Mouse (Mus musculus) heart, embryonic 14.5 days (tissue): ENCODE measurements around the gene Prr5l. TPM values are rescaled to one million over a fixed set of nuclear protein-coding genes. Genes with fewer than 3 reads are reported as not detected.

Experiments
- ATAC-seq: fragments of 200-750 bp; cut with Nextera tagmentation; 2 replicates; pipeline ENCODE4 v1.8.0; 2017; ENCODE audit warnings: low read depth, moderate TSS enrichment; ENCODE audit not compliant: insufficient number of reproducible peaks, insufficient read depth, low FRiP score
- H3K27ac ChIP-seq, 2 experiments: fragments of 200-500 bp in 1 of 2; fragments of 300-500 bp in 1 of 2; sonication (generic) in 1 of 2; replicated peaks in 1 of 2; 2 replicates each; pipeline ENCODE4 v1.5.1; 2012 to 2014; ENCODE audit warnings: low read depth in 2 of 2, low read length in 2 of 2, control low read depth in 1 of 2, mild to moderate bottlenecking in 1 of 2, mixed read lengths in 1 of 2; ENCODE audit not compliant: control insufficient read depth in 1 of 2, insufficient read depth in 1 of 2
- H3K27me3 ChIP-seq: fragments of 300-500 bp; sonication (generic); 2 replicates; pipeline ENCODE4 v1.6.1; 2014; ENCODE audit warnings: mild to moderate bottlenecking, low read length, control low read depth; ENCODE audit not compliant: control insufficient read depth, insufficient read depth
- H3K36me3 ChIP-seq: fragments of 300-500 bp; sonication (generic); 2 replicates; pipeline ENCODE4 v1.6.1; 2014; ENCODE audit warnings: mild to moderate bottlenecking, control low read depth, low read length, mixed read lengths; ENCODE audit not compliant: control insufficient read depth, insufficient read depth
- H3K4me1 ChIP-seq, 2 experiments: fragments of 200-500 bp in 1 of 2; fragments of 300-500 bp in 1 of 2; sonication (generic) in 1 of 2; 2 replicates each; pipeline ENCODE4 v1.6.1; 2012 to 2014; ENCODE audit warnings: low read length in 2 of 2, control low read depth in 1 of 2, mixed read lengths in 1 of 2; ENCODE audit not compliant: control insufficient read depth in 2 of 2, insufficient read depth in 2 of 2
- H3K4me2 ChIP-seq: fragments of 300-500 bp; sonication (generic); 2 replicates; pipeline ENCODE4 v1.6.1; 2014; ENCODE audit warnings: mild to moderate bottlenecking, low read length
- H3K4me3 ChIP-seq, 2 experiments: fragments of 200-500 bp in 1 of 2; fragments of 300-500 bp in 1 of 2; sonication (generic) in 1 of 2; 2 replicates each; pipeline ENCODE4 v1.5.1; 2012 to 2014; ENCODE audit warnings: low read length in 2 of 2, mild to moderate bottlenecking in 2 of 2, control low read depth in 1 of 2, low read depth in 1 of 2, moderate library complexity in 1 of 2; ENCODE audit not compliant: control insufficient read depth in 1 of 2, insufficient read depth in 1 of 2
- H3K9ac ChIP-seq: fragments of 300-500 bp; sonication (generic); 2 replicates; pipeline ENCODE4 v1.6.1; 2014; ENCODE audit warnings: mild to moderate bottlenecking, low read length
- H3K9me3 ChIP-seq: fragments of 300-500 bp; sonication (generic); 2 replicates; pipeline ENCODE4 v1.6.1; 2016; ENCODE audit warnings: low read length, control low read depth; ENCODE audit not compliant: control insufficient read depth
- WGBS: fragments of 180-500 bp; shearing (Covaris S2); extraction: QIAGEN DNeasy Blood & Tissue Kit; methylation state at CpG from one replicate; pipeline ENCODE4 v1.1.7; 2014; 5-methylcytosine and 5-hydroxymethylcytosine counted together
- polyA plus RNA-seq: library from polyadenylated mRNA; unstranded; fragments of >200 nt; fragmentation: Nextera tagmentation; extraction: Ambion mirVana; gene quantifications from 2 replicates; pipeline ENCODE4 v1.2.1, GENCODE M21; 2014

Prr5l gene
- polyA plus RNA-seq, 1 experiment from 2014 or later: 7.2 TPM

- ATAC-seq: no peak
- no peaks in the 10 kb centered on the region for H3K36me3 ChIP-seq
- 73% methylated on average over 4 of the region's 4 CpGs for WGBS
These were observed 101.5 kb downstream of the Prr5l start for GRCm38 (mm10) chr2:101781357-101781777.

GRCm38 (mm10) chr2:101778080-101778479, 104.7 kb downstream of the Prr5l start:
- ATAC-seq: no peak
- no peaks in the 10 kb centered on the region for H3K27me3 ChIP-seq
- H3K4me2 ChIP-seq: no peak overlapping the region
- H3K9ac ChIP-seq: no peak overlapping the region
- H3K4me3 ChIP-seq: no peak overlapping the region
- 88% methylated on average over 6 of the region's 6 CpGs for WGBS
- H3K36me3 ChIP-seq: no peaks in the 10 kb centered on the region
- no peaks in the 10 kb centered on the region for H3K4me1 ChIP-seq
- no peak overlapping the region for H3K27ac ChIP-seq
- no peaks in the 10 kb centered on the region for H3K9me3 ChIP-seq

More at GRCm38 (mm10) chr2:101781357-101781777, 101.5 kb downstream of the Prr5l start:
- H3K4me3 ChIP-seq: no peak overlapping the region
- no peak overlapping the region for H3K4me2 ChIP-seq
- H3K9ac ChIP-seq: no peak overlapping the region
- no peaks in the 10 kb centered on the region for H3K27me3 ChIP-seq
- H3K4me1 ChIP-seq: no peaks in the 10 kb centered on the region
- no peak overlapping the region for H3K27ac ChIP-seq
- H3K9me3 ChIP-seq: no peaks in the 10 kb centered on the region

GRCm38 (mm10) chr2:101763503-101763902, 119.3 kb downstream of the Prr5l start:
- ATAC-seq: no peak
- Histone ChIP-seq H3K4me1 (peaks cover 7 to 8% of the 10 kb centered on the region in 2 experiments; a peak in 3 of 4 replicates), H3K27ac (no peak overlapping the region), H3K9ac (no peak overlapping the region), H3K36me3 (no peaks in the 10 kb centered on the region), H3K4me3 (no peak overlapping the region), H3K27me3 (no peaks in the 10 kb centered on the region), H3K4me2 (no peak overlapping the region), H3K9me3 (no peaks in the 10 kb centered on the region)
- 89% methylated on average over 5 of the region's 5 CpGs for WGBS

- Histone ChIP-seq H3K9ac (no peak overlapping the region), H3K36me3 (no peaks in the 10 kb centered on the region), H3K4me3 (no peak overlapping the region), H3K4me1 (peaks cover 7 to 8% of the 10 kb centered on the region in 2 experiments; a peak in 3 of 4 replicates), H3K4me2 (no peak overlapping the region), H3K9me3 (no peaks in the 10 kb centered on the region), H3K27me3 (no peaks in the 10 kb centered on the region), H3K27ac (no peak overlapping the region)
- ATAC-seq: no peak
- WGBS: 51% methylated on average over 4 of the region's 4 CpGs
These were observed 119.9 kb downstream of the Prr5l start for GRCm38 (mm10) chr2:101762955-101763386.

- WGBS: 59% methylated on average over 10 of the region's 10 CpGs
- Histone ChIP-seq H3K9me3 (no peaks in the 10 kb centered on the region), H3K4me2 (no peak overlapping the region), H3K27me3 (no peaks in the 10 kb centered on the region), H3K36me3 (no peaks in the 10 kb centered on the region), H3K4me3 (no peak overlapping the region), H3K4me1 (peaks cover 7 to 8% of the 10 kb centered on the region in 2 experiments; a peak in 3 of 4 replicates), H3K9ac (no peak overlapping the region), H3K27ac (no peak overlapping the region)
- ATAC-seq: no peak
These were observed 120.4 kb downstream of the Prr5l start for GRCm38 (mm10) chr2:101762405-101762804.

GRCm38 (mm10) chr2:101761898-101762297, 120.9 kb downstream of the Prr5l start:
- H3K4me2 ChIP-seq: no peak overlapping the region
- 65% methylated on average over 1 of the region's 1 CpGs for WGBS
- H3K4me3 ChIP-seq: no peak overlapping the region
- H3K27ac ChIP-seq: no peak overlapping the region
- no peaks in the 10 kb centered on the region for H3K36me3 ChIP-seq
- no peak for ATAC-seq
- H3K9ac ChIP-seq: no peak overlapping the region
- no peaks in the 10 kb centered on the region for H3K27me3 ChIP-seq
- no peaks in the 10 kb centered on the region for H3K9me3 ChIP-seq
- peaks cover 7 to 8% of the 10 kb centered on the region in 2 experiments; a peak in 3 of 4 replicates for H3K4me1 ChIP-seq

DNA sequence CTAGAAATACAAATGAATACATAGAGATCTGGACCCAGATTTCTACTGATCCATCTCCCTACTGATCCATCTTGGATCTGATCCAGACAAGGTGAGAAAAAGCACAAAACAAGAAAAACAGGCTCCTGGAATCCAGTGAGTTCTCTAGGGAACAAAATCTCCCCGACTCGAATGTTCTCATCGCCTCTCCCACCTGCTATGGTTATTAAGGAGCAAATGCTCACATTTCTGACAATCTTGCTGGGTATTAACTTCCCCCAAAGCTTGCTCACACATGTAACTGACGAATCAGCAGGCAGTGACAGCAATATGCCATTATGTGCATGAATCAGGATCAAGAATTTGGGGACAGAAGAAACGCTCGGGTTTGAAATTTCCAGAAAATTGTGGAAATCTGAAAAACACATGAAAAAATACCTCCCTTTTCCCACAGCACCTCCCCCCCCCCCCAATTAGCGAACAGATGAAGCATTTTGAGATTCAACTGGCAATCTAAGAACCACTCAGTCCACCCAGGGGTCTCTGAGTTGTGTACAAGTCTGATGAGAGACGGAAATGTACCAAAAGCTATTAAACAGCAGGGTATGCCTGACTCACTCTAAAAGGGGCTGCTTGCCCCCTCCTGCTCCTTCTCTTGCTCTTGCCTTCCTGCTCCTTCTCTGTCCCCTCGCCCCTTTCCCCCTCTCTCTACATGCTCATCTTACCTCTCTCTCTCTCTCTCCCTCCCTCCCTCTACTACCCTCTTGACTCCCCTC, 123.1 kb downstream of the Prr5l start:
- no peak for ATAC-seq
- H3K27me3 ChIP-seq: no peaks in the 10 kb centered on the region
- no peak overlapping the region for H3K4me3 ChIP-seq
- no peak overlapping the region for H3K27ac ChIP-seq
- no peak overlapping the region for H3K9ac ChIP-seq
- WGBS: 84% methylated on average over 9 of the region's 9 CpGs
- H3K36me3 ChIP-seq: no peaks in the 10 kb centered on the region
- no peak overlapping the region for H3K4me2 ChIP-seq
- no peaks in the 10 kb centered on the region for H3K9me3 ChIP-seq
- peaks cover 11 to 17% of the 10 kb centered on the region in 2 experiments for H3K4me1 ChIP-seq
